Mouse (Mus musculus) myocyte (in vitro differentiated cells): ENCODE measurements around the gene Tgm1. TPM values are rescaled to one million over a fixed set of nuclear protein-coding genes. Genes with fewer than 3 reads are reported as not detected.
A peak's percentile ranks its signal among the peaks of the same experiment; 100 is the strongest.

Experiments used
- H3K27me3 ChIP-seq: one replicate; pipeline ENCODE4 v1.6.1; 2011; ENCODE audit not compliant: control insufficient read depth, insufficient read depth, insufficient read length
- H3K36me3 ChIP-seq: one replicate; pipeline ENCODE4 v1.6.1; 2011; ENCODE audit not compliant: control insufficient read depth, insufficient read depth
- H3K4me2 ChIP-seq: one replicate; pipeline ENCODE4 v1.6.1; 2011; ENCODE audit warnings: low read depth, control low read depth
- H3K4me3 ChIP-seq: one replicate; pipeline ENCODE4 v1.5.1; 2011; ENCODE audit warnings: mild to moderate bottlenecking, control low read depth, moderate library complexity
- H3K79me2 ChIP-seq: one replicate; pipeline ENCODE4 v1.6.1; 2011; ENCODE audit not compliant: control insufficient read depth, insufficient read depth
- H3ac ChIP-seq: one replicate; pipeline ENCODE4 v1.6.1; 2011; ENCODE audit not compliant: control insufficient read depth, insufficient read length
- CEBPB ChIP-seq: IDR thresholded peaks from 2 replicates; pipeline ENCODE4 v1.6.1; 2011; ENCODE audit warnings: mild to moderate bottlenecking, moderate library complexity; ENCODE audit not compliant: poor library complexity, insufficient read depth, severe bottlenecking
- E2F4 ChIP-seq: IDR thresholded peaks from one replicate; pipeline ENCODE4 v1.6.1; 2011; ENCODE audit warnings: mild to moderate bottlenecking, control low read depth, moderate library complexity; ENCODE audit not compliant: insufficient read depth
- MAX ChIP-seq: IDR thresholded peaks from one replicate; pipeline ENCODE4 v1.6.1; 2011; ENCODE audit warnings: low read depth, mild to moderate bottlenecking, control low read depth
- MYOD1 ChIP-seq, 3 experiments: IDR thresholded peaks; one replicate each; pipeline ENCODE4 v1.6.1; 2011; ENCODE audit warnings: control low read depth in 2 of 3, low read depth in 2 of 3, mild to moderate bottlenecking in 2 of 3, moderate library complexity in 1 of 3; ENCODE audit not compliant: insufficient read length in 2 of 3, control insufficient read depth in 1 of 3
- MYOG ChIP-seq, 3 experiments: IDR thresholded peaks; one replicate each; pipeline ENCODE4 v1.6.1; 2011; ENCODE audit warnings: control low read depth in 2 of 3, low read depth in 2 of 3, mild to moderate bottlenecking in 2 of 3; ENCODE audit not compliant: insufficient read length in 2 of 3, control insufficient read depth in 1 of 3, insufficient read depth in 1 of 3
- POLR2A ChIP-seq: IDR thresholded peaks from one replicate; pipeline ENCODE4 v1.6.1; 2011; ENCODE audit warnings: low read depth, mild to moderate bottlenecking, control low read depth, moderate library complexity; ENCODE audit not compliant: insufficient read length
- POLR2AphosphoS2 ChIP-seq: IDR thresholded peaks from one replicate; pipeline ENCODE4 v1.6.1; 2011; ENCODE audit warnings: low read depth, control low read depth; ENCODE audit not compliant: insufficient read length
- REST ChIP-seq: IDR thresholded peaks from one replicate; pipeline ENCODE4 v1.6.1; 2011; ENCODE audit warnings: mild to moderate bottlenecking, control low read depth, moderate library complexity; ENCODE audit not compliant: insufficient read depth, insufficient read length
- SRF ChIP-seq: IDR thresholded peaks from one replicate; pipeline ENCODE4 v1.6.1; 2011; ENCODE audit warnings: low read depth; ENCODE audit not compliant: control insufficient read depth, insufficient read length
- TCF12 ChIP-seq: IDR thresholded peaks from one replicate; pipeline ENCODE4 v1.6.1; 2011; ENCODE audit warnings: mild to moderate bottlenecking, control low read depth; ENCODE audit not compliant: poor library complexity, insufficient read depth, severe bottlenecking
- TCF3 ChIP-seq: IDR thresholded peaks from one replicate; pipeline ENCODE4 v1.6.1; 2011; ENCODE audit warnings: low read depth, control low read depth; ENCODE audit not compliant: insufficient read length
- USF1 ChIP-seq: IDR thresholded peaks from one replicate; pipeline ENCODE4 v1.6.1; 2011; ENCODE audit warnings: low read depth, mild to moderate bottlenecking, control low read depth, moderate library complexity
- polyA plus RNA-seq: library from polyadenylated mRNA; unstranded; fragments of >200 nt; fragmentation: generic; extraction: Trizol; gene quantifications from one replicate; pipeline ENCODE4 v1.2.1, GENCODE M21; 2012; ENCODE audit warnings: missing spikeins

Gene Tgm1
- polyA plus RNA-seq, 1 experiment = 0.06 TPM

- Histone ChIP-seq H3K79me2 (no peaks in the 10 kb centered on the region), H3K4me2 (no peak overlapping the region), H3ac (no peak overlapping the region), H3K27me3 (peaks cover 4% of the 10 kb centered on the region), H3K36me3 (no peaks in the 10 kb centered on the region), H3K4me3 (no peak overlapping the region)
- TF ChIP-seq SRF (no peak), MYOG (IDR thresholded peaks at IDR 0.05; ENCODE audit: control insufficient read depth in 1 of 3, insufficient read depth in 1 of 3, insufficient read length in 2 of 3, low read depth in 2 of 3) (no peak)
These were observed 12.6 kb downstream of the Tgm1 start for GRCm38 (mm10) chr14:55701131-55701530.

- Histone ChIP-seq H3K4me3 (no peak overlapping the region), H3K27me3 (peaks cover 4% of the 10 kb centered on the region), H3K36me3 (no peaks in the 10 kb centered on the region), H3ac (no peak overlapping the region), H3K79me2 (no peaks in the 10 kb centered on the region), H3K4me2 (no peak overlapping the region)
- TF ChIP-seq SRF (no peak), POLR2AphosphoS2 (no peak), TCF3 (no peak), USF1 (no peak), MYOG (IDR thresholded peaks at IDR 0.05; ENCODE audit: control insufficient read depth in 1 of 3, insufficient read depth in 1 of 3, insufficient read length in 2 of 3, low read depth in 2 of 3) (no peak), POLR2A (no peak), CEBPB (no peak), MYOD1 (IDR thresholded peaks at IDR 0.05; ENCODE audit: control insufficient read depth in 1 of 3, insufficient read length in 2 of 3, low read depth in 2 of 3) (no peak), E2F4 (no peak), TCF12 (no peak), MAX (no peak), REST (no peak)
These were observed 16.5 kb downstream of the Tgm1 start for GRCm38 (mm10) chr14:55697226-55697625.

GRCm38 (mm10) chr14:55689433-55689832, 24.3 kb downstream of the Tgm1 start:
- Histone ChIP-seq H3K27me3 (no peaks in the 10 kb centered on the region), H3K4me2 (no peak overlapping the region), H3K4me3 (no peak overlapping the region), H3ac (no peak overlapping the region), H3K79me2 (no peaks in the 10 kb centered on the region), H3K36me3 (no peaks in the 10 kb centered on the region)
- TF ChIP-seq TCF3 (peak; percentile 31), MYOG (IDR thresholded peaks at IDR 0.05; ENCODE audit: control insufficient read depth in 1 of 3, insufficient read depth in 1 of 3, insufficient read length in 2 of 3, low read depth in 2 of 3) (peak in 2 of 3 experiments; percentile 16 to 27), USF1 (no peak), E2F4 (no peak), POLR2AphosphoS2 (no peak), MYOD1 (IDR thresholded peaks at IDR 0.05; ENCODE audit: control insufficient read depth in 1 of 3, insufficient read length in 2 of 3, low read depth in 2 of 3) (peak; percentile 89 to 91 (median 90)), REST (no peak), MAX (no peak), CEBPB (no peak), TCF12 (peak; percentile 83), POLR2A (no peak)

- Histone ChIP-seq H3K27me3 (no peaks in the 10 kb centered on the region), H3ac (peak overlapping the region; percentile 6), H3K4me3 (peak overlapping the region; percentile 67), H3K4me2 (peak overlapping the region; percentile 95), H3K79me2 (no peaks in the 10 kb centered on the region), H3K36me3 (peaks cover 28% of the 10 kb centered on the region)
- no peak for TF ChIP-seq USF1
- TF ChIP-seq TCF12 = no peak
- TF ChIP-seq E2F4 = no peak
- TF ChIP-seq SRF = no peak
- no peak for TF ChIP-seq MAX
- TF ChIP-seq POLR2AphosphoS2 = no peak
These were observed 31.6 kb downstream of the Tgm1 start for GRCm38 (mm10) chr14:55682118-55682493.

GRCm38 (mm10) chr14:55681160-55682117, 32.3 kb downstream of the Tgm1 start, which contains the start of gene Tinf2:
Tinf2 (minus strand) TSS chr14:55681820.
- TF ChIP-seq MYOG (IDR thresholded peaks at IDR 0.05; ENCODE audit: control insufficient read depth in 1 of 3, insufficient read depth in 1 of 3, insufficient read length in 2 of 3, low read depth in 2 of 3) (peak in 1 of 3 experiments; percentile 42), REST (no peak), E2F4 (peak; percentile 86), MAX (no peak), SRF (peak; percentile 73), TCF3 (no peak), CEBPB (no peak), POLR2AphosphoS2 (peak; percentile 72), POLR2A (peak; percentile 31), USF1 (no peak), TCF12 (no peak), MYOD1 (IDR thresholded peaks at IDR 0.05; ENCODE audit: control insufficient read depth in 1 of 3, insufficient read length in 2 of 3, low read depth in 2 of 3) (peak in 1 of 3 experiments; percentile 20)
- peak within 1 kb of the TSS; percentile 6 for H3ac ChIP-seq
- peak within 1 kb of the TSS; percentile 95 for H3K4me2 ChIP-seq

More at GRCm38 (mm10) chr14:55681160-55682117, 32.3 kb downstream of the Tgm1 start, which contains the start of gene Tinf2:
- Histone ChIP-seq H3K36me3 (peaks cover 31% of the 10 kb centered on the region), H3K27me3 (no peaks in the 10 kb centered on the region), H3K4me3 (peak within 1 kb of the TSS; percentile 67), H3K79me2 (no peaks in the 10 kb centered on the region)
